Mouse (Mus musculus) T-helper 1 cell (primary cell): ENCODE data around the gene Nppa.

ENCODE experiments used
- in situ Hi-C: fragments of 300-600 bp; cut with MboI, MseI; formaldehyde crosslinking; loops from one replicate; pipeline ENCODE4 v1.15.1; 2025; ENCODE audit warnings: high pct_unique_total_duplicates

Nppa gene

DNA sequence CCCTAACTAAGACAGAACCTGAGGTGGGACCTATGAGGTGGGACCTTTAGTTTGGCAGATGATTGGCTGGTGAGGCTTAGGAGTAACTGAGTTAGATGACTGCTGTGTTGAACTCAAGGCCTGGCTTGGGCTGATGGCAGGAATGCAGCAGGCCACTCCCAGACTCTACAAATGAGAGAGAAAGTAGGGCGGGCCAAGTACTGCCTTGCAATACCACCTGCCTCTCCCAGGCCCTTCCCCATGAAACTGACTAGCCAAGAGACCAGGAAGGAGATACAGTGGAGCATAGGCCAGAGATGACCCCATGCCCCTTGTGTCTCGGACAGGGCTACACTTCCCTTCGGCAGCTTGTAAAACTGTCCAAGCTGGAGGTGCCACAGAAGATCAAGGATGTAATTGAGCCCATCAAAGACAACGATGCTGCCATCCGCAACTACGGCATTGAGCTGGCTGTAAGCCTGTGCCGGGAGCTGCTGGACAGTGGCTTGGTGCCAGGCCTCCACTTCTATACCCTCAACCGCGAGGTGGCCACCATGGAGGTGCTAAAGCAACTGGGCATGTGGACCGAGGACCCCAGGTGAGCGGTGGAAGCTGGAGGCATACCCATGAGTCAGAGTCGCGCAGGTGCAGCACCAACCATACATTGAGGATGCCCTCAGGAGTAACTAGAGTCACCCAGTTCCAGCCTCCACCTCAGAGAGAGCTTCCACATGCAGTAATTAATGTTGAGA is 50.7 kb downstream of the Nppa start:
- in situ Hi-C loops: no loop called here
